Mouse (Mus musculus) induced T-regulatory cell, adult 2 months (primary cell): ENCODE measurements around the gene Ppp1r15a.
A peak's percentile ranks its signal among the peaks of the same experiment; 100 is the strongest.
"Not testable (repeated sequence)": the region's sequence is repeated elsewhere in the genome, so short reads cannot be mapped to it uniquely, and the experiment has no call there.

Experiments used
- DNase-seq: peaks from one replicate; pipeline ENCODE4 v3.0.0-alpha.2; 2012; ENCODE audit warnings: low read depth

Gene Ppp1r15a

DNA sequence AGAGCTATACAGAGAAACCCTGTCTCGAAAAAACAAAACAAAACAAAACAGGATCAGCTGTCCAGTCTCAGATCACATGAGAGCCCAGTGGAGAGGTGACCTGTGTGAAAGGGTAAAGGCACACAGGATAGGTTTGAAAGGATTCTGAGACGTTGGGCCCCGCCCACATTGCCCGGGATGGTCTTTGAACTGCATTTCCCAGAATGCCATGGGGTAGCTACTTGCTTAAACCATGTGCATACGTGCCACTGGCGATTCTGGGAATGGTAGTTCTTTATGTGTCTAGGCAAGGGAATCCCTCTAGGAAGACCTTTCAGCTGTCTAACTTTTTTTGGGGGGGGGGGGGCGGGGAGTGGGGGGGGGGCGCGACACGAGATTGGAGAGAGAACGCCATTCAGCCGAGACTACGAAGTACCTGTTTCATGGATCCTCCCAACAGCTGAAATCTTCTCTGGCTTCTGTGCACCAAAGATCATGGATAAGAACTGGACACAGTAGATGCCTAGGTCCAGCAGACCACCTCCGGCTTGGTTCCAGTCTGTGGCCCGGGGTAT, 44.6 kb downstream of the Ppp1r15a start, which contains the start of gene Tulp2:
Gene Tulp2 (plus strand): TSS at position 504 of the 554 bp plus-strand sequence.
- DNase-seq, result peak; percentile 79

DNA sequence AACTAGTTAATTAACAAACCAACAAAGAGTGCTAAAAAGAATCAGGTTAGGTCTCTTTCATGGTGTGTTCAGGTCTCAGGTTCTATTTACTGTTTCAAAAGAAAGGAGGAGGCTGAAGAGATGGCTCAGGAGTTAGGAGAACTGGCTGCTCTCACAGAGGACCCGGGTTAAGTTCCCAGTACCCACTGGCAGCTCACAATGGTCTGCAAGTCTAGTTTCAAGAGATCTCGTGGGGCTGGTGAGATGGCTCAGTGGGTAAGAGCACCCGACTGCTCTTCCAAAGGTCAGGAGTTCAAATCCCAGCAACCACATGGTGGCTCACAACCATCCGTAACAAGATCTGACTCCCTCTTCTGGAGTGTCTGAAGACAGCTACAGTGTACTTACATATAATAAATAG, 45.8 kb downstream of the Ppp1r15a start:
- DNase-seq, result not testable (repeated sequence)

DNA sequence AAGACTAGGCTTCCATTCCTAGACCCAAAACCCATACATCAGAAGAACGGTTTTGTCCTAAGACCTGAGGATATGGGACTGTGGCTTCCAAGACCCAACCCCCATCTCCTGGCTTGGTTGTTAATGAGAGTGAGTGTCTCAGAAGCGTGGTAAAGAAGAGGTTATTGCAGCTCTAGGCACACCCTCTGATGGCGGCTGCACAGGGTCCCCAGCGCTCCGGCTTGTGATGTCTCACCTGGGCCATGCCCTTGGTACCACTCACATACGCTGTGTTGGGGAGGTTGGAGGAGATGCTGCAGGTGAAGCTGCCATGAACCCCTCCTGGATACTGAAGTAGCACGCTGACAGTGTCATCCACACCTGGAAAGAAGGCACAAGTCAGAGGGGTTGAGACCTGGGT, 47.3 kb downstream of the Ppp1r15a start:
- no peak for DNase-seq

DNA sequence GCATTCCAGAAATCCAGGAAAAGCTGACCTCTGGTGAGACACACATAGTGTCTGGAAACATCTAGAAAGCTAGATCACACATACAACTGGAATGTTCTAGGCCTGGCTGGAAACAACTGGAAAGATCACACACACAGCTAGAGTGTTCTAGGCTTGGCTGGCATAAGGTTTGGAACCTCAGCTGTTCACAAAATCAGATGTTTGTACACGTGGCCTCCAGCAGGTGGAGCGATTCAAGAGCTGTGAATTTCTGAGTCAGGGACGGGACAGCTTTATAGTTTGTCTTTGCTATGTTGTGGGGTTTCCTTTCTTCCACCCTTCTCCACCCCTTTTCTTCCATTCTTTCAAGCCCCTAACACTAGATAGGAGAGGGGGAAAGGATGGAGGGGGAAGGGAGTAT, 49.1 kb downstream of the Ppp1r15a start:
- peak; percentile 83 for DNase-seq

DNA sequence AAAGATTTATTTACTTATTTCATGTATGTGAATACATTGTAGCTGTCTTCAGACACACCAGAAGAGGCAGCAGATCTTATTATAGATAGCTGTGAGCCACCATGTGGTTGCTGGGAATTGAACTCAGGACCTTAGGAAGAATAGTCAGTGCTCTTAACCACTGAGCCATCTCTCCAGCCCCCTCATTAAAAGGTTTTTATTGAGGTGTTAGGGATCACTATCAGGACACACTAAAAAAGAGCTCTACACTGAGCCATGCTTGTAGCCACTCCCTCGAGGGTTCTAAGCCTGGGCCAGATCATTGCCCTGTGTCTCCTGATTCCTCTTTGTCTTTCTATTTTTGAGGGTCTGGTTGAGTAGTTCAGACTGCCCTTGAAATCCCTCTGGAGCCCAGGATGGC, 49.6 kb downstream of the Ppp1r15a start:
- no peak for DNase-seq

DNA sequence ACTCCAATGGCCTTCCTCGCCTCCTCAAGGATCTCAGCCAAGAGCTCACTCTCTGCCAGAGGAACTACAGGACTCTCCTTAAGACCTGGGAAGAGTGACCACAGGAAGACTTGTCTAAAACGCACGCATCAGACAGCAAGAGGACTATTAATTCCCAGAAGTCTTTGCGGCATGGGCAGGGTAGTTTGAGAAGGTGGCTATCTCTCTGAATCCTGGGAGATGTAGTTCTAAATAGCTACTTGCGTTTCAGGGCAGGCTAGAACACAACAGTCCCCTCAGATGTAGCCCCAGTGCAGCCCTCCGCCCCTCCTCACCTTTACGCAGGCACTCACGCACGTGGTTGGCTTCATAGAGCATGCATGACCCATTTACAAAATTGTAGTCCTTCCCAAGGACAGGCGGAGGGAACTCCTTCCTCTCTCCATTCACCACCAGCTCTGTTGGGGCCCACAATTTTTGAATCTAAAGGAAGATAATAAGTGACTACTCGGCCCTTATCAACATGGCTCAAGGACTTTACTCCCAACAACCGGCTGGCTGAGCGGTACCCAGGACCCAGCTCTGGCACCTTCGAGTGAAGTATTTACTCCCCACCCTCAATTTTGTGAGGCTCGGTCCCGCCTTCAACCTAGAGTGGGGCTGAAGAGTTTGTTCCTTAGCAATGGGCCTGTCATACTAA, 50.6 kb downstream of the Ppp1r15a start:
- no peak for DNase-seq
